Mouse (Mus musculus) right cerebral cortex, postnatal 10 days (tissue): ENCODE data around the gene Lrrc20.
"Not testable (repeated sequence)": the region's sequence is repeated elsewhere in the genome, so short reads cannot be mapped to it uniquely, and the experiment has no call there.

ENCODE experiments used
- DNase-seq, 2 experiments: peaks; one replicate each; pipeline ENCODE4 v3.0.0; 2021; ENCODE audit warnings: low spot score in 2 of 2

The Lrrc20 gene

DNA sequence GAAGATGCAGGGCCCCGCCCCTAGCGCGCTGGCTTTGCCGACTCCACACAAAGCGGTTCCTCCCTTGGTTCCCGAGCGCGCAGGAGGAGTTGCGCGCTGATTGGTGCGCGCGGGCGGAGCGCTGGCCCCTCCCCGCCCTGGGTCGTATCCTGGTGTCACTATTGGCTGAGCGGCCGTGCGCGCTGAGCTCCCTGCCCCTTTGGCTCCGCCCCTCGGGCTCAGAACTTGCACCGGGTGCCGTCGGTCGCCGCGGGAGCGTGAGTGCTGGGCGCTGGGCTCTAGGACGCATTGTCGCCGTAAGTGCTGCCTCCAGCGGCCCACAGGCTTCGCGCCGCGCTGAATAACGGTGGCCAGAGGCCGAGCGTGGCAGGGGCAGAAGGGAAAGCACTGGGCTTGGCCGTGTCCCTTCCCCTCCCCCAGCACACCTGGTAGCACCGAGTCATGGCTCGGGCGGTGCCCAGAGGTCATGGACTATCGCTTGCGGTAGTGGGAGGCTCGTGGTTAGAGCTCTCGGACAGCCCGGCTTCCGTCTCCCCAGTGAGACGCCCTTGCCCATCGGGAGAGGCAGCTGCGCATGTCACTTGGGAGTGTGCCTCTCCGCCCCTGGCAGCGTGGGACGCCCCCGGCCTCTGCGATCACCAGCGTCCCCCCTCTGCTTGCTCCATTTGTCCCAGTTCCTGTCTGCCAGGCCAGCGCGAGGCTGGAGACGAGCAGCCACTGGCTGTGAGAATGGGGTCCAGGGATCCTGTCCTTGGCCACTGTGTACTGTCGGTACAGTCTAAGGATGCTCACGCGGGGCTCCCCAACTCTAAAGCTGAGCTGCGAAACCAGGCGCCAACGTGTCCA is at the start of gene Lrrc20:
Gene Lrrc20, plus strand, starts transcription at position 208 of the 846 bp plus-strand sequence.
- DNase-seq = peak; percentile 96

DNA sequence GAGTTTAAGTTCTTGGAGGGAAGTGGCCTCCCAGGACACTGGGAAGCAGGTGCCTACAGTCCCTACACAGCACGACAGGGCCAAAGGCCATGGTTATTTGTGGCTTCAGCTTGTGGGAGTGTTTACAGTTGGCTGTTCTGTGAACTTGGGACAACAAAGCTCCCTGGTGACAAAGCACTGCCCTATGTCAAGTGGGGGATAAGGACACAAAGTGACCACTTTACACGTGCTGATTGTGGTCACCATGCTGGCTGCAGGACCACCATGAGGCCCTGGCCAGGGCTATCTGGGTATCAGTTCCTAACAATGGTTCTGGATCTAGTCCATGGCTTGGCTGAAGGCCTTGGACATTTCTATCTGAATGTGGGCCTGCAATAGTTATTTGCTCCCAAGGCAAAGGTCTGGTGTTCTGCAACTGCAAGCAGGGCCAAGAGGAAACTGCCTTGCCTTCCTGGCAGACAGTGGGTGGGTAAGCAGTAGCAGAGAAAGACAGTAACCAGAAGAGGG is 49.3 kb upstream of the Lrrc20 start:
- no peak for DNase-seq

DNA sequence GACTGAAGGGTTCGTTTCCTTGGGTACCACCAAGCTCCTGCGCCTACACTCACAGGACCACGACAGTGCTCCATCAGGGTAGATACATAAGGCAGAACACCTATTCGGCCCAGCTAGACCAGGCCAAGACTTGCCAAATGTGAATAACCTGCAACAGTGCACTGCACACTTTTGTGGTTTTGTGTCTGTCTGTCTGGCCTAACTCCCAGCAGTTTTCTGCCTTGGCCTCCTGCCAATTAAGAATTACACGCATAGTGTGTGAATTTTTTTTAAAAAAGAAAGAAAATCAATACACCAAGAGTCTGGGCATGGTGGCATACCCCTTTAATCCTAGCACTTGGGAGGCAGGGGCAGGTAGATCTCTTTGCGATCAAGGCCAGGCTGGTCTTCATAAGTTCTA is 47.6 kb upstream of the Lrrc20 start:
- no peak for DNase-seq

DNA sequence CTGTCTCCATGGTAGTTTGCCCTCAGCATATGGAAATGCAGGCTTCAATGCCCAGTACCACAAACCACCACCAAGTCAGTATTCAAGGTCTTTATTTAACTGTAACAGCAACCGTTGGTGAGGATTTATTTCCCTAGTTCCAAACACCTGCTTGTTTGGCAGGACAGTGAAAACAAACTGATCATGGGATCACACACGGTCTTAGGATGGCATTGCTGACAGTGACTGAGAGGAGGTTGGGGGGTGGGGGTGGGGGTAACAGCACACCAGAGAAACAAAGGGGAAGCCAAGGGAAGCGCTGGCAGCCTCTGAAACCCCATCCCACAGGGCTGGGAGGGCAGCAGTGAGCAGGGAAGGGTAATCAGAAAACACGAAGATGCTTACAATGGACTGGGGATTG is 47.2 kb upstream of the Lrrc20 start:
- DNase-seq = no peak

DNA sequence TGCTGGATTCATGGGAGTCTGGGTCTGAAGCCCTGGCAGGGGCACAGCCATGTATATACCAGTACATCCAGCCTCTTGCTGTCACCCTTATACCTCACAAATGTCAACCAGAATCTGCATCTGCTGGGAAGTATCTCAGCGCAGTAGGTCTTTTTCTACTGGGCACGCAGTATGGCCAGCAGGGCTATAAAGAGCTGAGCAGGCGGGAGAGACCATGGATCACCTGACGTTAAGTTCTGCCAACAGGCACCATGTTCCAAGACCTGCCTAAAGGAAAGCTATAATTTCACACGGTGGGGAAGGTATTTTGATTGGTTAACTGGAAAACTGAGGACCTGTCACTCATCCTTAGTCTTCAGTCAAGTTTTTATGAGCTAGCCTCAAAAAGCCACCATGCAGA is 46.6 kb upstream of the Lrrc20 start:
- DNase-seq = no peak

DNA sequence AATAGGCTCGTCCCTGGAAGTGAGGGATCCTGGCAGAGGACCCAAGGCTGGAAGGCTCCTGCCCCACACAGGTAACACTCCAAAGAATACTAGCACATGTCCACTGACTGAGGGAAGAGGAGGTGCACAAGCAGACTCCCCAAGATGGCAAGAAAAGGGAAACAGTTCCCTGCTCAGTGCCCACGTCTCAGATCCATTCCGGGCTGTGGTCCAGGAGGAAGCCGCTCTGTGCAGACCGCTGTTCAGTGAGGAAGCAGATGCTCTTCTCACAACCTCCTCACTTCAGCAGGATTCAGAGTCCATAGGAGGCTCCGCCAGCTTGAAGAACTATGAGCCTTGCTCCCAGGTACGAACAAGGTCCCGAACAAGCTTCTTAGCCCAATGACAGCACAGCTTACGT is 44.2 kb upstream of the Lrrc20 start:
- peak; percentile 84 for DNase-seq

DNA sequence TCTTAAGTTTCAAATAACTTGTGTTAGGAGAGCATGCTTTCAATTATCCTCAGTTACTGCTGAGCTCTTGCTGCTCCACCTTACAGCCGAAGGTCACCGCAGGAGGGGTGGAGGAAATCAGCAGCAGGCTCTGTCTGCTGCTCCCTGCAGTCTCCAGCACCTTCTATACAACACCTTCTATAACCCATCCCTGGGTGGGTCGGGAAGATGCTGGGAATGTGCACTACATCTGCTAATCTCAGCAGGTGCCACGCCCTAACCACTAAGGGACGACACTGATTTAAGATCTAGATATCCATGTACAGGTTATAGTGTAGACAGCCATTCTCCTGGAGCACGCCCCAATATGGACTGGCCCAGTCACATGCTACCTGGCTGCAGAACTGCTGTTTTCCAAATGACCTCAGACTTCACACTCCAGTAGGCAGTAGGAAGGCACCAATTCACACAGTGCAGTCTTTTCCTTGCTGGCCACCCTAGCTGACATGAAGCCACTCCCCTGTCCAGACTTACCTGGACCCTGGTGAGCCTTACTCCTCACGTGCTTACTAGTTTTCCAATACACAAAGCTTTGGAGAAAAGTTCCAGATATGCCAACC is 35.3 kb upstream of the Lrrc20 start:
- no peak for DNase-seq

DNA sequence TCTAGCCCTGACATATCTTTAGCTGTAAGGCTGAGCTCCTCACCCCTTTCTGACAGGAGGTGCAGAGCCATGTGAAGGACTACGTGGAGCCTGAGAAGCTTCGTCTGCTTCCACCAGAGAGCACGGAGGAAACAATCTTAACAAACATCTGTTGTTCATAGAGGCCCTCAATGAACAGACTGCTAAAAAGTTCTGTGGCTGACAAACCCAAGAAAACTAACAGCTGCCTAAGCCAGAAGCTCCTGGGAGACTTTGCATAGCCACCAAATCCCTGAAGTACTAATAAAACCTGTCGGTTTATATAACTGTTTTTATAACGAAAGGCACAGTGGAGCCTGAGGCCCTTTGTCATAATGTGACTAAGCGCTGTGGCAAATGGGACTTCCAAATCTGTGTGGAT is 32.1 kb upstream of the Lrrc20 start:
- no peak for DNase-seq

DNA sequence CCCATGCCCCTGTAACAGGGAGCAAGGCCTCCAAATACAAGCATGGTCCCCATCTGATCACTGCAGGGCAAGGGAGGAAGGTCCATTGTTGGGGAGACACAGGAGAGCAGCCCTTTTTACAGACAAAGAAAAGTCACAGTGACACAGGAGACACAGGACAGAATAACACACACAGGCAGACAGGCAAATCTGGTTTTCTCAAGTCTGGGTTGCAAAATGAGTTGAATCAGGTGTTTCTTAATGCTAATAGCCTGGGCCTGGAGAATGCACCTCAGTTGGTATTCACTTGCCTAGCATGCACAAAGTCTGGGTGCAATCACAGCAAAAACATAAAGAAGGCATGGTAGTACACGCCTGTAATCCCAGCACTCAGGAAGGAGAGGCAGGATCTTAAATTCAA is 31.7 kb upstream of the Lrrc20 start:
- DNase-seq = no peak

DNA sequence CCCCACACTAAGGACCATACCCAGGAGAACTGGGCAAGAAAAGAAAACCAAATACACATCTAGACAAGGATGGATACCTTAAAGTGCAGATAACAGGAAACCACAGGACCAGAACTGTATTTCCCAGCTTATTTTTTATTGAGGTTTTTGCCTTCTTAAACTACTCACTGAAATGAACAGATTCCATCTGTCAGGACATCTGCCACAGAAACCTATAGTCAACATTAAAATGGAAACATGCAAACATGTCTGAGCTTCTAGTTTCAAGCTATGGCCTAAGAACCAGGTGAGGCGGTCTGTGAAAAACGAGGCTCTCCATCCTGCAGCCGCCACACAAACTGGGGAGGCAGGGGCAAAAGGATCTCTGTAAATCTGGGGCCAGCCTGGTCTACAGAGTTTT is 30.6 kb upstream of the Lrrc20 start:
- no peak for DNase-seq

DNA sequence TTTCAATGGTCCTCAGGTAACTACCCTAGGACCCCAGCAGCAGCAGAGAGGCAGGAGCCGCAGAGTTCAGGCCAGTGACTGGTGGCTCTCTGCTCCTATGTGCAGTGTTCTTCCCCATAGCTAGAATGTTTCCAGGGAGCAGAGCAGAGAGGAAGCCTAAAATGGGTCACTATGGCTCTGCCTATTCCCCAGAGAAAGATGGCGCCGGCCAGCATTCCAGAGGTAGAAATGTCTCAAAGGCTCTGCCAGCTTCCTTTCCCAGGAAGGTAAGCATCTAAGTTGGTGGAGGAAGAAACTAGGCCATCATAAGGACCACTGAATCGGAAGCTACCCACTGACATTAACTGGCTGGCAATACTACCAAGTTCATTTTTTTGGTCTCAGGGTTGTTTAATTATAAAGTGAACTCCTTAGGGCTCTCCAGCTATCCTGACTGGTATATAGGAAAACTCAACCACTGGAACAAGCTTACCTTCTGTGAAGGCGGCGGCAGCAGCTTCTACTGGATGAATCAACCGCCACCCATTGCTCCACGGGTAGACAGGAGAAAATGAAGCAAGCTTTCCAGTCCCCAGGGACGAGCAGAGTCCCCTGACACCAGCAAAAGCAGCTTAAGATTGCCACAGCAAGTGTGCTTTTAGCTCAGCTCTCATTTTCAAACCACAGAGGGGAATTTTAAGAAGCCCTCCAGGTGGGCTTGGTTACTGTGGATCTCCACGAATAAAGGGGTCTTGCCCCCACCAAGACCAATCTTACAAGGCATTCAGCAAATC is 27.8 kb upstream of the Lrrc20 start:
- no peak for DNase-seq

DNA sequence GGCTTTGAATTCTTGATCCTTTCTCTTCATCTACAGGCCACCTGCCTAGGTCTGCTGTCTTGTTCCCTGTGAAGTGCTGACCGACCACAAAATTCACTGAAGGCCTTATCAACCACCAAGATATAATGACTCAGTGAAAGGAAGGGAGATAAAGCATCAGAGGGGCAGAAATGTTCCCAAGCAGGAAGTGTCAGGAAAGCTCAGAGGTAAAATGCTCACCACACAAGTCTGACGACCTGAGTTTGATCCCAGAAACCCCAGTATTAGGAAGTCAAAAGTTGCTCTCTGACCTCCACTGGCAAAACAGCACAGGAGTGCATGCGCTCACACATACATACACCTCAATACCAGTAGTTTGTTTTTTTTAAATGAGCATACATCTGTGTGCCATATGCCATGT is 26.8 kb upstream of the Lrrc20 start:
- DNase-seq = no peak

DNA sequence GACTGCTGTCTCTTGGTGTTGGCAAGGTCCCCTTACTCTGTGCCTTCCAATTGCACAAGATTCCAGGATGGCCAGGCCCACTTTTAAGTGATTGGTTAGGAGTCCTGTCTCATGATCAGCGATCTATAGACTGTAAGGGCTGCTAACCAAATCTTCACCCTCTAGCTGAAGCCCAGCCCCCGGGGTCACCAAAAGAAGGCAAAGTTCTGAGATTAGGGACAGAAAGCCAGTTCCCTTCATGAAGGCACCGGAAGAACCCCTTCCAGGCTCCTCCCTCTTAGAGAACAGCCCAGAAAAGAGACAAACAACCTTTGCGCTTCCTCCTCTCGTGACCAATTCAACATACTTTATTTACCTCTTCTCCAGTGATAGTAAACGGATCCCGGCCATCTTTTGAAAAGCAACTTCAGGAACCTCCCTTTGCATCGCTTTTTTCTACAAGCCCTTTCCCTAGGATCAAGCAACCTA is 24.1 kb upstream of the Lrrc20 start:
- peak in 1 of 2 experiments; percentile 37 for DNase-seq

DNA sequence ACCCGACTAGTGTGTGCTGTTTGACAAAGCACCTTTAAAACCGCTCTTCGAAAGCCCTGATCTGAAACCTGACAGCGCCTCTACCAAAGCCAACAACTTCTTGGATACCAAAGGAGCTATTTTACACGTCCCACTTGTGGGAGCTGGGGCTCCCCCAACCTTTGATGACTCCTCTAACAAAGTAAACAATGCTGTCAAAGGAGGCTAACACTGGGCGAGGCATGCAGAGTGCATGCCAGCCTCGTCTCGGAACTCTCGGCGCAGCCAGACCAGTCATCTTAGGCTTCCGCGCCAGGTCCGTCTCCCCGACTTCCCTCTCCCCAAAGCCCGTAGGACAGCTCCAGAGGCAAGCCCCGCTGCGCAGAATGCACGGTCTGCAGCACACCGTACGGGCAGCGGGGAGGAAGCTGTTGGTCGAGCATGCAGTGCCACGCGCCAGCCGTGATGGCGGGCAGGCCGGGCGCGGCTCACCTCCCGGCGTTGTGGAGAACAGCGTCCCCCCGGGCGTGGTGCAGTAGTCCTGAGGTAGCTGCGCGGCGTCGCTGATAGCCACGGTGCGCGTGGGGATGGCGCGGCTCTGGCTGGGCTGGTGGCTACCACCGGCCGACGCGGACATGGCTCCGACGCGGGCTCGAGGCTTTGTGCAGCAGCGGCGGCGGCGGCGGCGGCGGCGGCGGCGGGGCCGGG is 23.5 kb upstream of the Lrrc20 start:
- DNase-seq = peak; percentile 58 to 67

DNA sequence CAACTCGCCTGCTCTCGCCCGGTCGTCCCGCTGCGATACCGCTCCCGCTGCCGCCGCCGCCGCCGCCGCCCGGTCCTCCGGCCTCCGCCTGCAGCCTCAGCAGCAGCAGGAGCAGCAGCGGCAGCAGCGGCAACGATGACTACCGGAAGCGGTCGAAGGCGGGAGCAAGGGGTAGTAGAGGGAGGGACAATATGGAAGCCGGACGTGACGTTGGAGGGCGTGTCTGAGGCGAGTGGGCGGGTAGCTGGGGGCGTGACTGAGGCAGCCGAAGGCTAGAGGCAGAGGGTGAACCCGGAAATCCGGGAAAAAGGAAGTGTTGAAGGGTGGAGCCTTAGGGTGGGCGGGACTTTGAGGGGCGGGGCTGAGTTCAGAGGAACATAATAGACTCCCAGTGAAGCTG is 23.0 kb upstream of the Lrrc20 start, which contains the start of gene Eif4ebp2:
Gene Eif4ebp2, minus strand, starts transcription at position 17 of the 400 bp plus-strand sequence.
- peak; percentile 99 for DNase-seq

DNA sequence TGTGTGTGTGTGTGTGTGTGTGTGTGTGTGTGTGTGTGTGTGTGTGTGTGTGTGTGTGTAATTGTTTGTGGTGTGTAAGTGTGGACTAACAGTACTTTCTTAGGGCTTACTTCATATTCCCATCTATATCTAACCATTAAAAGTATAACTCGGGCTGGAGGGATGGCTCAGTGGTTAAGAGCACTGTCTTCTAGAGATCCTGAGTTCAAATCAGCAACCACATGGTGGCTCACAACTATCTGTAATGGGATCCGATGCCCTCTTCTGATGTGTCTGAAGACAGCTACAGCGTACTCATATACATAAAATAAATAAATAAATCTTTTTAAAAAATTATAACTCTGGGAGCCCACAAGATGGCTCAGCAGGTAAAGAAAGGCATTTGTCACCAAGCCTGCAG is 22.4 kb upstream of the Lrrc20 start:
- not testable (repeated sequence) for DNase-seq

DNA sequence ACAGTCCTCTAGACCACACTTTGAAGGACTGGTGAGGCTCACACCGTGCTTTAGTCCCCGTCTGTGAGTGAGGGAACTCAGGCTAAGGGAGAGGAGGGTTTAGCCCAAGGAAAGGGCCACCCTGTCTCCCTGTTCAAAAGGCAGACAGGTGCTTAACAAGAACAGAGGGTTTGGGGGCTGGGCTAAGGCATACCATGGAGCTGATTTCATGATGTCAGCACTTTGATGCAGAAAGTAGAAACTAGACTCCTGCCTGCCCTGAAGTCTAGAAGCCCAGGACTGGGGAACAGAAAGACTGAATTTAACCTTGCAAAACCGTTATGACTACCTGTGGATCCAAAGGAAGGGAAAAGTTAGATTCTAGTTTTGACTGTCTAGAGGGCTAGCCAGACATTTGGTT is 18.4 kb upstream of the Lrrc20 start:
- DNase-seq = no peak

DNA sequence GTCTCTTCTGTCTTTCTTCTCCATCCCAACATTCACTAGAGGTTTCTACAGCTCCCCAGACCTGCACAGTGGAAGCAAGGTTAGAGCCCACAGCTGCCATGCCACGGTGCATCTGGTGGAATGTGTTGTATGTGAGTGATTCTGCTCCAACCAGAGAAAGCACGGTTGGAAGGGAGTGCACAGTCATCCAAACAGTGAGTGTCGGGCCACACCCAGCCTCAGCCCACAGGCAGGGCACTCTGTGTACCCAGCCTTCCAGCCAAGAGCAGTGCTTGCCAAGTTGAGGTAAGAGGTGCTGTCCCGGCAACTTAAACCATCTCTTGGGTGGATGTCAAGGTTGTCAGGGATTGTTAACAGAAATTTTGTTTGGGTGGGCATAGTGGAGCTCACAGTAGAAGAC is 10.6 kb upstream of the Lrrc20 start:
- DNase-seq = no peak

DNA sequence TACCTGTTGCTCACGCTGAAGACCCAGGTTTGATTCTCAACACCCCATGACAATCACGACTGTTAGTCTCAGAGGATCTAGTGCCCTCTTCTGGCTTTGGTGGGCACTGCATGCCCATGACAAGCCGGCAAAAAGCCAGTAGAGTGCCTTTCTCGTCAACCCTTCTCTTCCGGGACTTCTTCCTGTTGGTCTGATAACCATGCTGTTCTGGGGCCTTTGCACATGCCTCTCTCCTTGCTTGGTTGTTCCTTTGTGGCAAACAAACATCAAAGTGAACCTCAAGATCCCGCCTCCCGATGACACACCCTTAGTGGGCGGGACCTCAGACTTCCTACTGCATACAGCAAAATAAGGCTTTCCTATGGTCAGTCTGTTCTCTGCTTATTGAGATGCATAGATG is 9.4 kb upstream of the Lrrc20 start:
- no peak for DNase-seq

DNA sequence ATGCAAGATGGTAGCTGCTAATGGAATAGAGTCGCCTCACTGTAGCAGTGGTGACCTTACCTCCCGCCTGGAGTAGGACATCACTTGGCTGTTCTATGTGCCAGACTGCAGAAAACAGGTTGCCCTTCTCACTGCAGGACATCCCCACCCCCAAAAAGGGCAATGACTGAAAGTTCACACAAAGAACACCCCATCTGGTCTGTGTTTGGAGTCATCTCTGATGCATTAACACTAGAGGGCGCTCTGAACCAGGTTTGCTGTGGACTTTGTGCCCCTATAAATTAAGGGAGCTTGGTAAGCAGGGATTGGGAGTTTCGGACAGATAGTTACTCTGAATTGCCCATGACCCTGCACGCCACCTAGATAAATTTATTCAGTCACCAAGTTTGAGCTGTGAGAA is 8.7 kb upstream of the Lrrc20 start:
- DNase-seq = no peak

DNA sequence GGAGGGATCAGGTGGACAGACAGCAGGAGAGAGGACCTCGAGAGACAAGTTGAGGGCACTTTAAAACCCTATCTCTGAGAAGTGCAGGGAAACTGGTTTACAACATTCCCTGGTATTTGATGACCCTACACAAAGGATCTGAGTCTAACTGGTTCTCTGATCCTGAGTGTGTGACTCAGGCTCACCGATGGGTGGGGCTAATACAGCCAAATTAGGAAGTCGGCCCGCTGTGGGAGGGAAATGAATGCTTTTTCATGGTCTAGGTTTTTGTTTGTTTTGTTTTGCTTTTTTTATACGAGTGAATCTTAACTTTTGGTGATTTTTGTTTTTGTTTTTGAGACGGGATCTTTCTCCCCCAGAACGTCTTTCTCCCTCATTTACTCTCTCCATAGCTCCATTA is 6.7 kb upstream of the Lrrc20 start:
- DNase-seq = no peak

DNA sequence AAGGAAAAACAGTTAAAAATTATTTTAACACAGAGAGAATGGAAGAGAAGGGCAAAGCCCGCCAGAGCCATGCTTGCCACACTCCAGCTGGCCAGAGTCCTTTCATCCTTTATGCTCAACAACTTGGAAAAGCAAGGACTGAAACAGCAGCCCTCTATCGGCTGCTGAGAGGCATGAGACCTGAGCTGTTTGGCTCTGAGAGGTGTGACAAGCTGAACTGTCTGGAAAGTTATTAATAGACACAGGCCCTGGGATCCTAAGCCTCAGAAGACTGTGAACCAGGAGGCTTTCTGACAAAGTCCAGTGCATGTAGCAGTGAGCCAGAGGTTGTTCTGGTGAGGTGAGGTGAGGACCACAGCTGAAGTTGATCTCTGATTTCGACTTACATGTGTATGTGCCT is 2.0 kb upstream of the Lrrc20 start:
- DNase-seq = no peak
